Mouse (Mus musculus) megakaryocyte, embryonic 14.5 days (primary cell): ENCODE measurements around the gene Plekhh2. TPM values are rescaled to one million over a fixed set of nuclear protein-coding genes. Genes with fewer than 3 reads are reported as not detected.
A peak's percentile ranks its signal among the peaks of the same experiment; 100 is the strongest.

Experiments used
- H3K27me3 ChIP-seq: replicated peaks from 2 replicates; pipeline ENCODE3; 2012; ENCODE audit warnings: inconsistent platforms
- H3K36me3 ChIP-seq: replicated peaks from 2 replicates; pipeline ENCODE3; 2012; ENCODE audit warnings: low read length, inconsistent platforms, mixed read lengths
- H3K4me1 ChIP-seq: 2 replicates; pipeline ENCODE4 v1.6.1; 2012; ENCODE audit warnings: inconsistent platforms
- H3K4me3 ChIP-seq: replicated peaks from 2 replicates; pipeline ENCODE3; 2012; ENCODE audit warnings: moderate library complexity, mild to moderate bottlenecking, inconsistent platforms
- H3K9me3 ChIP-seq: 2 replicates; pipeline ENCODE4 v1.6.1; 2012; ENCODE audit warnings: inconsistent platforms
- FLI1 ChIP-seq: IDR thresholded peaks from 2 replicates; pipeline ENCODE4 v1.6.1; 2012; ENCODE audit warnings: low read length, inconsistent platforms, mixed read lengths
- GATA1 ChIP-seq: IDR thresholded peaks from 3 replicates; pipeline ENCODE4 v1.6.1; 2012; ENCODE audit warnings: mixed read lengths, low read length, inconsistent platforms, borderline replicate concordance
- polyA plus RNA-seq: library from polyadenylated mRNA; stranded (reverse); fragments of >175 nt; gene quantifications from 2 replicates; pipeline ENCODE4 v1.2.3, GENCODE M21; 2012; ENCODE audit warnings: low replicate concordance; ENCODE audit not compliant: insufficient read depth

The Plekhh2 gene
- polyA plus RNA-seq, 1 experiment, result not detected

- Histone ChIP-seq H3K4me3 (no peak overlapping the region), H3K4me1 (peaks cover 9% of the 10 kb centered on the region), H3K9me3 (peaks cover 7% of the 10 kb centered on the region), H3K27me3 (peaks cover 4% of the 10 kb centered on the region), H3K36me3 (no peaks in the 10 kb centered on the region)
- no peak for TF ChIP-seq FLI1
- no peak for TF ChIP-seq GATA1
Measured at GRCm38 (mm10) chr17:84627721-84628120, 116.0 kb downstream of the Plekhh2 start.

DNA sequence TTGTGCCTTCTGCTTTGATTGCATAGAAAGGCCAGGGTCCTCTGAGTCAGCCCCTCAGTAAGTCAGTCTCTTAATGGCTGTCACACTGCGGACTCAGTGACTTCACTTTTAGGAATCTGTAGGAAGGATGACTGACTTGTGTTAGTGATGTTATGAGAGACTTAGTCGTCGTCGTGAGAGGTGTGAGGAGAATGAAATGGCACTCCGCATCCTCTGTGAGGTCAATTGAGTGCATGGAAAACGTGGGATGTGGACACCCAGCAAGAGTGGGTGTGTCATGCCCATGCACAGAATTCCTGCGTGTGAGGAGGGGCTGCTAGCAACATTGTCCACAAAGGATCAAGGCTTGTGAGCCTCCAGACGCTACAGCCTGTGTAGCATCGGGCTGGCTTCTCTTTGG, 116.9 kb downstream of the Plekhh2 start:
- peaks cover 4% of the 10 kb centered on the region for H3K27me3 ChIP-seq
- H3K4me1 ChIP-seq, result peaks cover 13% of the 10 kb centered on the region
- H3K36me3 ChIP-seq, result no peaks in the 10 kb centered on the region
- H3K4me3 ChIP-seq, result no peak overlapping the region
- H3K9me3 ChIP-seq, result peaks cover 3% of the 10 kb centered on the region
- no peak for TF ChIP-seq FLI1
- TF ChIP-seq GATA1, result no peak

- H3K4me3 ChIP-seq, result no peak overlapping the region
- TF ChIP-seq GATA1 (no peak), FLI1 (no peak)
- peaks cover 2% of the 10 kb centered on the region for H3K27me3 ChIP-seq
- H3K9me3 ChIP-seq, result no peaks in the 10 kb centered on the region
- H3K4me1 ChIP-seq, result peaks cover 5% of the 10 kb centered on the region
- no peaks in the 10 kb centered on the region for H3K36me3 ChIP-seq
Measured at GRCm38 (mm10) chr17:84631836-84632235, 120.1 kb downstream of the Plekhh2 start.

DNA sequence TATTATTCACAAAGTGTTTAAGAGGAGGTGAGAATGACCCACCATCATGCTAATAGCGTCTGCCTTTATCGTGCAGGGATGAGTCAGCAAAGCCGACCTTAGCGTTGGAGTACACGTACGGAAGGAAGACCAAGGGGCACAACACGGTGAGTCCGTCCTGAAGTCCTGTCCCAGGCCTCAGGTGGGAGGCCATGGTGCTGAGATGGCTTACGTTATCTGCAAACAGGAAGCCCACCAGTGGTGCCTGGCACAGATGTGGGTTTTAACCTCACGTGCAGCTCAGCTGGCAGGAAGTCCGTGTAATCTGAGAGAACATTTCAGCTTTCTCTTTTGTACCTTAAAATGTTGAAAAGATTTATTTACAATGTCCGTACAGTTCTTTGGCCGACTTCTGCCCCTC, 121.7 kb downstream of the Plekhh2 start:
- Histone ChIP-seq H3K27me3 (peaks cover 5% of the 10 kb centered on the region), H3K36me3 (no peaks in the 10 kb centered on the region), H3K4me3 (peak overlapping the region; percentile 48), H3K4me1 (peaks cover 3% of the 10 kb centered on the region), H3K9me3 (no peaks in the 10 kb centered on the region)
- TF ChIP-seq GATA1 (no peak), FLI1 (no peak)

GRCm38 (mm10) chr17:84636328-84636727, 124.6 kb downstream of the Plekhh2 start:
- TF ChIP-seq GATA1 (no peak), FLI1 (no peak)
- peaks cover 3% of the 10 kb centered on the region for H3K27me3 ChIP-seq
- H3K36me3 ChIP-seq, result no peaks in the 10 kb centered on the region
- H3K4me1 ChIP-seq, result peaks cover 3% of the 10 kb centered on the region
- no peak overlapping the region for H3K4me3 ChIP-seq
- no peaks in the 10 kb centered on the region for H3K9me3 ChIP-seq

GRCm38 (mm10) chr17:84637971-84638370, 126.3 kb downstream of the Plekhh2 start:
- H3K4me1 ChIP-seq, result peaks cover 3% of the 10 kb centered on the region
- no peak for TF ChIP-seq GATA1
- TF ChIP-seq FLI1, result no peak

DNA sequence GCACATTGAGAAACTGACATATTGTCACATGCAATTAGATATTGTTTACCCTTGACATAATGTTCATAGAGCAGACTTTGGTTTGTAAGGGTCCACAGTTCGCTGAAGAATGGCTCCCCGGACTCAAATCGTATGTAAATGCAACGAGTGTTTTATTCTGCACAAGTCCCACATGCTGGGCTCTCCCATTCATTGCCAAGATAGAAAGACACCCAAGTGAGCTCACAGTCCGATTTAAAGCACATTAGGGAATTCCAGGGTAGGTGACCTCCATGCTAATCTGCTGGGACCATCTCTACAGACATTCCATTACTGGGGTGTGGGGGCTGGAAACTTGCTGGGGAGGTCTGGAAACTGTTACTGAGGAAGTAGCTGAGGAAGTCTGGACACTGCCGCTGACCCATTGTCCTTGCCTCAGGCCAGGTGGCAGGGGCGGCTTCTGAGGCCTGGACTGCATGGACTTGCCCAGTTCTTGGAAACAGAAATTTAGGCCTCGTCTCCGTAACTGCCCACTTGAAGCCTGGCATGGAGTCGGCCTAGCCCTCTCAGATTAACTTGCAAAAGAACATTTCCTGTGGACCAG, 128.2 kb downstream of the Plekhh2 start:
- Histone ChIP-seq H3K4me3 (no peak overlapping the region), H3K36me3 (no peaks in the 10 kb centered on the region), H3K9me3 (no peaks in the 10 kb centered on the region), H3K27me3 (peaks cover 3% of the 10 kb centered on the region), H3K4me1 (no peaks in the 10 kb centered on the region)
- TF ChIP-seq GATA1 (no peak), FLI1 (no peak)

More at GRCm38 (mm10) chr17:84637971-84638370, 126.3 kb downstream of the Plekhh2 start:
- Histone ChIP-seq H3K36me3 (no peaks in the 10 kb centered on the region), H3K4me3 (no peak overlapping the region), H3K9me3 (no peaks in the 10 kb centered on the region), H3K27me3 (peaks cover 3% of the 10 kb centered on the region)

DNA sequence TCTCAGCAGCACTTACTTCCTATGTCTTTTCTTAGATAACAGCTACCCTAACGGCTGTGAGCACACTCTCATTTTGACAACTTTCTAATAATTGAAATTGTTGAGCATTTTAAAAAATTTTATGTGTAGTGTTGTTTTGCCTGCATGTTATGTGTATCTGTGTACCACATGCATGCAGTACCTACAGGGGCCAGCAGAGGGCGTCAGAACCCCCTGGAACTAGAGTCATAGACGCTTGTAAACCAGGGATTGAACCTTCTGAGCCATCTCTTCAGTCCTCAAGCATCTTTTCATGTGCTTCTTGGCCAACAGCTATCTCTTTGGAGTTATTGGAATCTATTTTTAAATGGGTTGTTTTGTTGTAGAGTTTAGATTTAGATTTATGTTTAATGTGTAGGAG, 130.2 kb downstream of the Plekhh2 start:
- Histone ChIP-seq H3K4me3 (no peak overlapping the region), H3K27me3 (peaks cover 3% of the 10 kb centered on the region), H3K9me3 (no peaks in the 10 kb centered on the region), H3K36me3 (no peaks in the 10 kb centered on the region), H3K4me1 (no peaks in the 10 kb centered on the region)
- TF ChIP-seq GATA1 (no peak), FLI1 (no peak)

DNA sequence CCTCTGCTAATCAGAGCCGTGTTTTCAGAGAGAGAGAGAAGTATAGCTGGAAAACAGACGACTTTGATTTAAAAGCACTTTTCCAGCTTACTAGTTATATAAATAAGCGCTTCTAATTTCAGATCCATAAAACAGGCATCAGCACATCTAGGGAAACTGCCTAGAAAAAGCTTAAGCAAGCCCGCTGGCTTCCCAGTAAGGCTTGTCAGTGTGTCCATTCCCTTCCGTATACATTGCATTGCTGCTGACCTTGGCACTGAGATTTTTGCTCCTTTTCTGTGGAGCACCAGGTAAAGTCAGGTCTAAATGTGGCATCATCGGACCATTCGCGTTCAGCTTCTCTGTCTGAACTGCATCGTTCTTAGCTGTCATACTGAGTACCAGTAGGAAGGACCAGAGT, 130.6 kb downstream of the Plekhh2 start:
- Histone ChIP-seq H3K27me3 (peaks cover 3% of the 10 kb centered on the region), H3K4me1 (no peaks in the 10 kb centered on the region), H3K36me3 (no peaks in the 10 kb centered on the region), H3K9me3 (no peaks in the 10 kb centered on the region), H3K4me3 (no peak overlapping the region)
- TF ChIP-seq FLI1, result no peak
- TF ChIP-seq GATA1, result no peak

DNA sequence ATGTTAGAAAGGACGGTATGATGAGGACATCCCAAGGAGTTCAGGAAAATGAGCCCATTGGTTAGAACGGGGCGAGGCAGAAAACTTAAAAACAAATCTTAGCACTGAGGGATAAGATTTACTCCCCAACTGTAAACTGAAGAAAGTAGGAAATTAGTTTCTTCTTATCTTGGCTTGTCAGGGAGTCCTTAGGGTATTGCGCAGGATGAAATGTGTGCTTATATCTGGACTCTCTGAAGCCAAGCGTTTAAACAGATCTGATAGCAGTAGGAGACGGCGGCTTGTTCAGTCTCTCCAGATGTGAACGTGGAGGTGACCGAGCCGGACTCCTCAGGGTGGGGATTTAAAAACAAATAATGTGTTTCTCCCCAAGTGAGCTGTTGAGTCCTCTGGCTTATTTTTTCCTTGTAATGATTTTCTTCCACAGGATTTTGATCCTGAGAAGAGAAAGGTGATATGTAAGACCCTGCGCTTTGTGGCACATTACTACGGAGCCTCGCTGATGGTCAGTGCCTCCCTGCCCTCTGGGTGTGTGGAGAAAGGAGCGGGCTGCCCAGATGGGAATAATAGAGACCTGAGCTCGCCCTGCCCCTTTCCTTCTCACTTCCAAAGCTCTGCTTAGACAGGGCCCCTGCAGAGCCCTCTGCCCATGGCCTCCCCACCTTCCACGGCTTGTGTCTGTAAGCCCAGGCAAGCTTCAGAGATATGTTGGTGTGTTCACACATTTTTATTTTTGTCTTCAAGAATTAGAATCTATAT, 132.8 kb downstream of the Plekhh2 start:
- H3K27me3 ChIP-seq, result no peaks in the 10 kb centered on the region

More for the DNA sequence above, 132.8 kb downstream of the Plekhh2 start:
- H3K4me3 ChIP-seq, result no peak overlapping the region
- H3K36me3 ChIP-seq, result no peaks in the 10 kb centered on the region
- TF ChIP-seq FLI1 (no peak), GATA1 (no peak)
- H3K9me3 ChIP-seq, result no peaks in the 10 kb centered on the region
- H3K4me1 ChIP-seq, result no peaks in the 10 kb centered on the region
